24 mouse cellular contexts compared by ENCODE assay signal in the genomic region with DNA sequence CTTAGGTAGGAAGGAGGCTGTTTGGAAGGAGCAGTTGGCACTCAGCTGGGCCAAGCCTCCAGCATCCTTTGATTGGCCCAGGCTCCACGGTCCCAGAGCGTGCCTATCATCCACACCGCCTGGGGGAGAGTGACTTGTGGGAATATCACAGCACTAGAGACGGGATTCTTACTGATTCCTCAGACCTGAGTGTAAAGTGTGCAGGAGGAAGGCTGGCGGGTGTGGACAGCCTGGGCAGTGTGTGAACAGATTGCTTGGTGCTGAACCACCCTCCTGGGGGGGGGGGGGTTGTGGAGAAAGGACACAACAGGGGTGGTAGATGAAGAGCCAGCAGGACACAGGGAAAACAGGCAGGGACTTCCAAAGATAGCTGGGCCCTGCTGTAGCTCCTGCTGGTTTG. TPM values are rescaled to one million over a fixed set of nuclear protein-coding genes. Genes with fewer than 3 reads are reported as not detected.
DNase-seq lines count a peak whose midpoint lies in the region; ATAC-seq and TF ChIP-seq lines count a peak whose summit lies in the region.
"Had no signal": no experiment of that assay in that cellular context is flagged by ENCODE, and none has a peak within 500 bp of the region (broad histone marks: within the 10 kb centered on the region; RNA-seq: fewer than 3 reads in every experiment).

No protein-coding gene starts in this region.

- no peaks in the 10 kb centered on the region for H3K9me3 ChIP-seq in erythroblast, embryonic 14.5 days (ENCODE audit: control insufficient read depth, low read length)
- H3K9me3 ChIP-seq in liver, postnatal 0 days (ENCODE audit: low read length), result no peaks in the 10 kb centered on the region
- H3K9me3 ChIP-seq: neural tube, embryonic 12.5 days had no signal

- 45% methylated on average over 5 of the region's 5 CpGs for WGBS in kidney, adult 2 months
- 79% methylated on average over 5 of the region's 5 CpGs for WGBS in liver, postnatal 0 days (ENCODE audit: insufficient replicate concordance)

- H3K4me2 ChIP-seq in liver, postnatal 0 days (ENCODE audit: low read depth, low read length), result no peak overlapping the region
- H3K4me2 ChIP-seq: neural tube, embryonic 12.5 days had no signal

- peaks cover 82% of the 10 kb centered on the region for H3K36me3 ChIP-seq in erythroblast, embryonic 14.5 days (ENCODE audit: control insufficient read depth)
- H3K36me3 ChIP-seq in kidney, adult 2 months (ENCODE audit: control insufficient read depth, insufficient read depth, low read length), result no peaks in the 10 kb centered on the region; the same call in 1 of the 2 replicates
- peaks cover 73% of the 10 kb centered on the region for H3K36me3 ChIP-seq in liver, postnatal 0 days (replicated peaks; ENCODE audit: insufficient read depth, low read length)
- H3K36me3 ChIP-seq: neural tube, embryonic 12.5 days had no signal

- TF ChIP-seq EP300 in liver, postnatal 0 days (IDR thresholded peaks at IDR 0.05; ENCODE audit: low read depth), result no peak

- peak overlapping the region; percentile 81 for H3K4me3 ChIP-seq in erythroblast, embryonic 14.5 days (replicated peaks)
- no peak overlapping the region; the same call in 1 of the 2 replicates for H3K4me3 ChIP-seq in kidney, adult 2 months (ENCODE audit: insufficient read depth, low read depth, low read length)
- H3K4me3 ChIP-seq in liver, postnatal 0 days (ENCODE audit: low read depth, low read length), result 0 out of 2 replicates have a peak overlapping the region, but pooled peaks have one; percentile 81
- H3K4me3 ChIP-seq: heart, adult 2 months; neural tube, embryonic 12.5 days had no signal

- ATAC-seq in erythroblast, adult 5-6 weeks (replicated peaks; ENCODE audit: low FRiP score, poor library complexity, severe bottlenecking), result no peak
- no peak for ATAC-seq in liver, postnatal 0 days
- ATAC-seq in activated CD4-positive, CD25-positive, alpha-beta regulatory T cell, adult 4 months, result no peak
- ATAC-seq: CD4-positive, CD25-positive, alpha-beta regulatory T cell, adult 4 months; forebrain, postnatal 0 days; intestine, postnatal 0 days; lung, postnatal 0 days had no signal

- peak overlapping the region; percentile 51 for H3K27ac ChIP-seq in kidney, adult 2 months (ENCODE audit: insufficient read depth, low read depth, low read length)
- H3K27ac ChIP-seq in liver, postnatal 0 days (ENCODE audit: low read depth), result no peak overlapping the region
- H3K27ac ChIP-seq: heart, adult 2 months; hindbrain, embryonic 14.5 days; neural tube, embryonic 12.5 days had no signal

- H3K4me1 ChIP-seq in erythroblast, embryonic 14.5 days (ENCODE audit: control insufficient read depth), result peaks cover 80% of the 10 kb centered on the region
- H3K4me1 ChIP-seq in kidney, adult 2 months (ENCODE audit: control insufficient read depth, insufficient read depth, low read length), result peaks cover 28% of the 10 kb centered on the region
- H3K4me1 ChIP-seq in liver, postnatal 0 days (ENCODE audit: insufficient read depth), result peaks cover 48% of the 10 kb centered on the region

- DNase-seq in kidney, adult 2 months, result no peak
- no peak for DNase-seq in kidney, postnatal 14 days
- peak; percentile 33 for DNase-seq in kidney, postnatal 10 days
- no peak for DNase-seq in liver, postnatal 0 days
- no peak for DNase-seq in urinary bladder, postnatal 14 days (ENCODE audit: low spot score)
- DNase-seq: adrenal gland, adult 2 months; cerebellum, adult 11 months; cerebellum, postnatal 14 days; forebrain, postnatal 0 days; layer of hippocampus, adult 9-11 months; right cerebral cortex, postnatal 25 days; thymus, postnatal 14 days had no signal

- TF ChIP-seq POLR2A in kidney, adult 2 months (IDR thresholded peaks at IDR 0.05; ENCODE audit: low read depth, low read length), result no peak

- no peak overlapping the region; the same call in 1 of the 2 replicates for H3K9ac ChIP-seq in liver, postnatal 0 days (replicated peaks)
- H3K9ac ChIP-seq: forebrain, postnatal 0 days; hindbrain, embryonic 14.5 days; neural tube, embryonic 12.5 days had no signal

- TF ChIP-seq CTCF in kidney, adult 2 months (conservative IDR thresholded peaks at IDR 0.05; ENCODE audit: insufficient read depth, insufficient read length, low read depth, low read length), result no peak
- TF ChIP-seq CTCF in liver, postnatal 0 days (IDR thresholded peaks at IDR 0.05; ENCODE audit: low read depth), result no peak

- peaks cover 6% of the 10 kb centered on the region; the same call in 1 of the 2 replicates for H3K27me3 ChIP-seq in erythroblast, embryonic 14.5 days (ENCODE audit: control insufficient read depth)
- H3K27me3 ChIP-seq in kidney, adult 2 months (replicated peaks; ENCODE audit: control insufficient read depth, insufficient read depth, low read length), result no peaks in the 10 kb centered on the region
- H3K27me3 ChIP-seq in liver, postnatal 0 days (ENCODE audit: insufficient read depth, low read length), result no peaks in the 10 kb centered on the region

RNA-seq across cellular contexts. Expression of gene Tnfaip2, which starts 4.5 kb away (rescaled TPM):
- 9.0 and 12.3 TPM in 2 replicates for polyA plus RNA-seq in erythroblast, embryonic 14.5 days (2012)
- 121 and 131 TPM in 2 replicates for total RNA-seq in erythroblast, adult 5-6 weeks (2015; ENCODE audit: low replicate concordance)
- total RNA-seq in erythroblast, adult 5-6 weeks (2017; ENCODE audit: low replicate concordance), result 287 and 456 TPM in 2 replicates
- 48.5 and 56.2 TPM in 2 replicates for polyA plus RNA-seq in kidney, adult 2 months (2012; rRNA removed)
- 72.0 and 79.5 TPM in 2 replicates for polyA plus RNA-seq in liver, postnatal 0 days (2015; fragmentation: Nextera tagmentation; extraction: Ambion mirVana)
- polyA plus RNA-seq in activated CD4-positive, CD25-positive, alpha-beta regulatory T cell, adult 4 months (2017; shearing (Covaris generic)), result not detected
- polyA plus RNA-seq: CD4-positive, CD25-positive, alpha-beta regulatory T cell, adult 4 months had no signal

RNA-seq across cellular contexts. Expression of gene Exoc3l4, which starts 29.9 kb away (rescaled TPM):
- polyA plus RNA-seq in erythroblast, embryonic 14.5 days (2012), result 0.23 and 0.25 TPM in 2 replicates
- total RNA-seq in erythroblast, adult 5-6 weeks (2015; ENCODE audit: low replicate concordance), result not detected in 2 replicates
- not detected in 2 replicates for total RNA-seq in erythroblast, adult 5-6 weeks (2017; ENCODE audit: low replicate concordance)
- polyA plus RNA-seq in kidney, adult 2 months (2012; rRNA removed), result 42.9 and 50.5 TPM in 2 replicates
- polyA plus RNA-seq in liver, postnatal 0 days (2015; fragmentation: Nextera tagmentation; extraction: Ambion mirVana), result 13.7 TPM in 2 replicates
- not detected for polyA plus RNA-seq in activated CD4-positive, CD25-positive, alpha-beta regulatory T cell, adult 4 months (2017; shearing (Covaris generic))
- polyA plus RNA-seq: CD4-positive, CD25-positive, alpha-beta regulatory T cell, adult 4 months had no signal

RNA-seq across cellular contexts. Expression of gene Gm266, which starts 38.9 kb away (rescaled TPM):
- polyA plus RNA-seq in erythroblast, embryonic 14.5 days (2012), result not detected in 2 replicates
- not detected in 2 replicates for total RNA-seq in erythroblast, adult 5-6 weeks (2015; ENCODE audit: low replicate concordance)
- total RNA-seq in erythroblast, adult 5-6 weeks (2017; ENCODE audit: low replicate concordance), result not detected in 2 replicates
- polyA plus RNA-seq in kidney, adult 2 months (2012; rRNA removed), result 2.8 and 4.3 TPM in 2 replicates
- 0.49 and 0.54 TPM in 2 replicates for polyA plus RNA-seq in liver, postnatal 0 days (2015; fragmentation: Nextera tagmentation; extraction: Ambion mirVana)
- not detected for polyA plus RNA-seq in activated CD4-positive, CD25-positive, alpha-beta regulatory T cell, adult 4 months (2017; shearing (Covaris generic))
- total RNA-seq: MEL had no signal
- polyA plus RNA-seq: CD4-positive, CD25-positive, alpha-beta regulatory T cell, adult 4 months had no signal

RNA-seq across cellular contexts. Expression of gene Lbhd2, which starts 40.1 kb away (rescaled TPM):
- not detected in 2 replicates for polyA plus RNA-seq in erythroblast, embryonic 14.5 days (2012)
- not detected in 2 replicates for total RNA-seq in erythroblast, adult 5-6 weeks (2015; ENCODE audit: low replicate concordance)
- total RNA-seq in erythroblast, adult 5-6 weeks (2017; ENCODE audit: low replicate concordance), result not detected in 2 replicates
- 0.13 and 0.15 TPM in 2 replicates for polyA plus RNA-seq in kidney, adult 2 months (2012; rRNA removed)
- polyA plus RNA-seq in liver, postnatal 0 days (2015; fragmentation: Nextera tagmentation; extraction: Ambion mirVana), result 0.22 TPM in 2 replicates
- polyA plus RNA-seq in activated CD4-positive, CD25-positive, alpha-beta regulatory T cell, adult 4 months (2017; shearing (Covaris generic)), result not detected
- total RNA-seq: gastrocnemius, adult 8-10 months; heart, adult 2 months; MEL had no signal
- polyA plus RNA-seq: CD4-positive, CD25-positive, alpha-beta regulatory T cell, adult 4 months; heart, adult 2 months; heart, postnatal 0 days had no signal

Comparison
In these comparisons a context has a peak if more than half of its experiments do, and no peak if none do; other contexts are left out.
1. RNA of gene Exoc3l4, which starts 29.9 kb away (polyA plus RNA-seq): 42.9 to 50.5 TPM in kidney, adult 2 months and 13.7 TPM in liver, postnatal 0 days; 0.23 to 0.25 TPM in erythroblast, embryonic 14.5 days and not detected in activated CD4-positive, CD25-positive, alpha-beta regulatory T cell, adult 4 months; every median in the first group is over 10 times any median in the second.